Mouse (Mus musculus): ENCODE measurements at regions not wholly inside any gene's neighbourhood (a gene's known extent, or its start where the extent isn't known, plus 50 kb on each side); places are given as distances from the start of the nearest gene placed in this dataset.

DNA sequence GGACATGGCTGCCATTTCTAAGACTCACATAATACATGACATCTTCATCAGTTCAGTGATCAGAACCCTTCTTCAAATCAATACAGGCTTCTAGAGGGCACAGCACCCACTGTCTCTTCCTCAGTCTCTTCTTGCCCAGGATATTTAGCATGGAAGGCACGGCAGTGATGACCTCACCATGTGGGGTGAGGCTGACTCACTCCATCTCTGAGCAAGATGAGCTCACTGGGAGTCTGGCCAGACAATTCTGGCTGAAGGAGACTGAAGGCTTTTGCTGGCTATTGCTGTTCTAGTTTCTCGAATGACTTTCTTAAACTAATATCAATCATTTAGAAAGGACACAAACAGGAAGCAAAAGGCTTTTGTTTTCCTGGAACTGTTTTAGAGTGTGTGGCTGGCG, 122.9 kb upstream of the 1700012A03Rik start:
- TF ChIP-seq CTCF (IDR thresholded peaks at IDR 0.05; ENCODE audit: borderline replicate concordance, control insufficient read depth, extremely low read depth, insufficient read depth, low read length, poor library complexity) (no peak), POLR2A (IDR thresholded peaks at IDR 0.05; ENCODE audit: control insufficient read depth, extremely low read depth, insufficient read depth, low read length, poor library complexity) (no peak)
